Mouse (Mus musculus) midbrain, embryonic 15.5 days (tissue): ENCODE data around the gene D130043K22Rik. TPM values are rescaled to one million over a fixed set of nuclear protein-coding genes. Genes with fewer than 3 reads are reported as not detected.
A peak's percentile ranks its signal among the peaks of the same experiment; 100 is the strongest.

Source experiments
- ATAC-seq: fragments of 200-750 bp; cut with Nextera tagmentation; replicated peaks from 2 replicates; pipeline ENCODE4 v1.8.0; 2017; ENCODE audit warnings: moderate TSS enrichment
- H3K27ac ChIP-seq: fragments of 300-500 bp; sonication (generic); 2 replicates; pipeline ENCODE4 v1.5.1; 2015; ENCODE audit warnings: mild to moderate bottlenecking, inconsistent platforms
- H3K27me3 ChIP-seq: fragments of 300-500 bp; sonication (generic); replicated peaks from 2 replicates; pipeline ENCODE4 v1.6.1; 2015; ENCODE audit warnings: inconsistent platforms
- H3K36me3 ChIP-seq: fragments of 300-500 bp; sonication (generic); replicated peaks from 2 replicates; pipeline ENCODE4 v1.6.1; 2015; ENCODE audit warnings: inconsistent platforms
- H3K4me1 ChIP-seq: fragments of 300-500 bp; sonication (generic); 2 replicates; pipeline ENCODE4 v1.6.1; 2015; ENCODE audit warnings: inconsistent platforms
- H3K4me2 ChIP-seq: fragments of 300-500 bp; sonication (generic); 2 replicates; pipeline ENCODE4 v1.6.1; 2015; ENCODE audit warnings: inconsistent platforms, mild to moderate bottlenecking, moderate library complexity
- H3K4me3 ChIP-seq: fragments of 300-500 bp; sonication (generic); 2 replicates; pipeline ENCODE4 v1.5.1; 2015; ENCODE audit warnings: mild to moderate bottlenecking, inconsistent platforms
- H3K9ac ChIP-seq: fragments of 300-500 bp; sonication (generic); 2 replicates; pipeline ENCODE4 v1.6.1; 2015; ENCODE audit warnings: mild to moderate bottlenecking, inconsistent platforms
- H3K9me3 ChIP-seq: fragments of 300-500 bp; sonication (generic); 2 replicates; pipeline ENCODE4 v1.6.1; 2016; ENCODE audit warnings: inconsistent platforms
- WGBS: fragments of 180-500 bp; shearing (Covaris S2); methylation state at CpG from one replicate; pipeline ENCODE4 v1.1.7; 2015; ENCODE audit warnings: mixed read lengths; 5-methylcytosine and 5-hydroxymethylcytosine counted together
- polyA plus RNA-seq: library from polyadenylated mRNA; unstranded; fragments of >200 nt; fragmentation: Nextera tagmentation; extraction: Ambion mirVana; gene quantifications from 2 replicates; pipeline ENCODE4 v1.2.1, GENCODE M21; 2015

The D130043K22Rik gene
- polyA plus RNA-seq, 1 experiment from 2014 or later = 7.8 TPM

DNA sequence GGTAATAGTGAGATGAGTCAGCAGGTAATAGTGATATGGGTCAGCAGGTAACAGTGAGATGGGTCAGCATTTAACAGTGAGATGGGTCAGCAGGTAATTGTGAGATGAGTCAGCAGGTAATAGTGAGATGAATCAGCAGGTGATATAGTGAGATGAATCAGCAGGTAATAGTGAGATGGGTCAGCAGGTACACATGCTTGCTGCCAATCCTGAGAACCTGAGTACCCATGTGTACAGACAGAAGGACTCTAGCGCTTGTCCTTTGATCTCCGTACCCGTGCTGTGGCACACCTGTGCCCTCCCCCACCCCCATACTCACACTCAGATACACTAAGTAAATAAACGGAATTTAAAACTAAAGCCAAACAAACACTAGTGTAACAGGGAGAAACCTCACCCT is 70.0 kb downstream of the D130043K22Rik start:
- H3K27me3 ChIP-seq = no peaks in the 10 kb centered on the region
- H3K4me1 ChIP-seq = no peaks in the 10 kb centered on the region
- no peak overlapping the region for H3K4me3 ChIP-seq
- H3K27ac ChIP-seq = no peak overlapping the region
- no peak overlapping the region for H3K9ac ChIP-seq
- H3K36me3 ChIP-seq = peaks cover 19% of the 10 kb centered on the region; the same call in 1 of the 2 replicates
- 97% methylated on average over 4 of the region's 4 CpGs for WGBS
- H3K4me2 ChIP-seq = no peak overlapping the region
- no peak for ATAC-seq
- no peaks in the 10 kb centered on the region for H3K9me3 ChIP-seq

DNA sequence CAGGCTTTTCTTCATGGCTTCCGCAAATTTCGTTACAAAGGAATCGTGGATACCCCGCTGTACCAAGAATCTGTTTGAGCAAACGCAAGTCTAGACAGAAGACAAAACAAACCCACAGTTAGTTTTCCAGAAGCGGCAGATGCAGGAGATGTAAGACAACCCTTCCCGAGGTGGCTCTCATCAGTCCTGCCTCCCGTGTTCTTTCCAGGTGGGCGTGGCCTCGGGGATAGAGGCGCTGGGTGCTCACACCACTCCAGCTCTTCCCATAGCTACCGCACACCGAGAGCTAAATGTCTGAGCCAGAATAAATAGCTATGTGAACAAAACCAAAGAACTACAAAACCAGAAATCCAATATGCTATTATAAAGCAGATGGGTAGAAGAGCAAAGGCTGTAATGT is 70.9 kb downstream of the D130043K22Rik start:
- Histone ChIP-seq H3K4me2 (no peak overlapping the region), H3K4me1 (no peaks in the 10 kb centered on the region), H3K27ac (no peak overlapping the region), H3K9ac (no peak overlapping the region), H3K27me3 (no peaks in the 10 kb centered on the region), H3K9me3 (no peaks in the 10 kb centered on the region), H3K4me3 (no peak overlapping the region), H3K36me3 (peaks cover 19% of the 10 kb centered on the region; the same call in 1 of the 2 replicates)
- ATAC-seq = no peak
- 76% methylated on average over 13 of the region's 13 CpGs for WGBS

DNA sequence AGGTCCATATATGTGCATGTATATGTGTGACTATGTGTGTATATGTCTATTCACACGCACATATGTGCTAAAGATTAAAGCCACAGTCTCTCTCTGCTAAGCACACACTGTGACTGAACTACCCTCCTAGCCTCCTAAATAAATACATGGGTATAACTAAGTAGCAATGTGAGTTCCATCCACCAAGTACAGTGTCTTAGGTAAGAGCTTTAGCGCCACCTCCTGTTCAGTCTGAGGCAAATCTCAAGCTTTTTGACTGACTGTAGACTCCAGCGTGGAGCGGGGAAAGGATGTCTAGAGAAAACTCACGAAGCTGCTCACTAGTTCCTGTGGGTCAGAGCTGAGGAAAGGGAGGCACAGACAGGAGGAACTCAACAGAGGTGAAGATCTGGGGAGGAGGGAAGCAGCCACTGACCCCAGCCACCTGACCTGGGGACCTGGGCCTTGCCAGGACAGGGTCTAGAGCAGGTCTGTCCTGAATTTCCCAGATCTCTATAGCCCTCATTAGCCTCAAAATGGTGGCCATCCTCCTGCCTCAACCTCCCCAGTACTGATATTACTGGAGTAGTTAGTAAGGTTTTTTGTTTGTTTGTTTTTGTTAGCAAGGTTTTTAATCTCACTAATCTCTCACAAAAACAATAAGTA is 75.5 kb downstream of the D130043K22Rik start:
- H3K9ac ChIP-seq = no peak overlapping the region
- no peaks in the 10 kb centered on the region for H3K27me3 ChIP-seq
- no peak overlapping the region for H3K4me2 ChIP-seq
- 23% methylated on average over 5 of the region's 5 CpGs for WGBS
- H3K27ac ChIP-seq = no peak overlapping the region
- H3K9me3 ChIP-seq = no peaks in the 10 kb centered on the region
- peak; percentile 82 for ATAC-seq
- no peaks in the 10 kb centered on the region for H3K4me1 ChIP-seq
- H3K36me3 ChIP-seq = peaks cover 14% of the 10 kb centered on the region; the same call in 1 of the 2 replicates
- no peak overlapping the region for H3K4me3 ChIP-seq

DNA sequence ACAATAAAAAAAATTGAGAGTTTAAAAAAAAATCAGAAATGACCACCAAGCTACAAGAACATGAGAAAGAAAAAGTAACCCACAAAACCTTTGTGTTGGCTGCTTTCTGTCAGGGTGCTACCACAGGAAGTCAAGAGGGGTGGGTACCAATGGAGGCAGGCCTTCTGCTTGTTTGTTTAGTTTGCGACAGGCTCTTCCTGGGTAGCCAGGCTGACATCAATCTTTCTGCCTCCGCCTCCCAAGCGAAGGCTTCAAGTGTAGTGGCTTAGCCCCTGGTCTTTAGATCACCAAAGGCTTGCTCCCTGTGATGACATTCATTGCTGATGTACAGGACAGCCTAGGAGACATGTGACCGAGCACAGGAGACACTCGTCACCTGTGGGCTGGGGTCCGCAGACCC is 76.3 kb downstream of the D130043K22Rik start:
- no peaks in the 10 kb centered on the region for H3K27me3 ChIP-seq
- H3K4me1 ChIP-seq = no peaks in the 10 kb centered on the region
- no peak overlapping the region for H3K27ac ChIP-seq
- WGBS = 89% methylated on average over 6 of the region's 6 CpGs
- H3K4me2 ChIP-seq = no peak overlapping the region
- H3K4me3 ChIP-seq = no peak overlapping the region
- H3K9ac ChIP-seq = no peak overlapping the region
- no peak for ATAC-seq
- no peaks in the 10 kb centered on the region for H3K9me3 ChIP-seq
- H3K36me3 ChIP-seq = peaks cover 14% of the 10 kb centered on the region; the same call in 1 of the 2 replicates

DNA sequence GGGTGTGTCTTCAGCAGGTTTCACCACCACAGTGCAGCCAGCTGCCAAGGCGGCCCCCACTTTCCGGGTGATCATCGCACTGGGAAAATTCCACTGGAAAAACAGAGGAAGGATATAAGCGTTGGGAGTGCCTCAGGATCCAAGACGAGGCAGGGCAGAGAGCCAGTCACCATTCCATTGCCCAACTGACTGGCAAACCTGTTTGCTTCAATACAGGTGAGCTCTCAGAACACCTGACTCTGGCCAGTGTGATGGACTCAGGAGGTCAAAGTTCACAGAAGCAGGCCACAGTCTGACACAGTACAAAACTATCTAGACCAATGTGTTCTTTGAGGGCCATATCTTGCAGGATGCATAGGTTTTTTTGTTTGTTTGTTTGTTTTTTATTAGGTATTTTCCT is 79.1 kb downstream of the D130043K22Rik start:
- Histone ChIP-seq H3K9ac (no peak overlapping the region), H3K4me1 (no peaks in the 10 kb centered on the region), H3K4me2 (no peak overlapping the region), H3K27ac (no peak overlapping the region), H3K4me3 (no peak overlapping the region), H3K27me3 (no peaks in the 10 kb centered on the region), H3K9me3 (no peaks in the 10 kb centered on the region), H3K36me3 (0 out of 2 replicates have a peak, but pooled peaks cover 4% of the 10 kb centered on the region)
- WGBS = 91% methylated on average over 5 of the region's 5 CpGs
- no peak for ATAC-seq

DNA sequence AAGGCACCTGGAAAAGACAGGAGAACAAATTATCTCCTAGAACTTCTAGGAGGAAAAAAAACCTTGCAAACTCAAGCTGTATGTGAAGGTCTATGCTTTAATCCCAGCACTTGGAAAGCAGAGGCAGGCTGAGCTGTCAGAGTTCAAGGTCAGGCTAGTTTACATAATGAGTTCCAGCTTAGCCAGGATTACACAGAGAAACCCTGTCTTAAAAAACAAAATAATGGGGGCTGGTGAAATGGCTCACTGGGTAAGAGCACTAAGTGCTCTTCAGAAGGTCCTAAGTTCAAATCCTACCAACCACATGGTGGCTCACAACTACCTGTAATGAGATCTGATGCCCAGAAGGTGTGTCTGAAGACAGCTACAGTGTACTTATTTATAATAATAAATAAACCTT is 85.7 kb downstream of the D130043K22Rik start:
- no peak overlapping the region for H3K4me3 ChIP-seq
- H3K27ac ChIP-seq = no peak overlapping the region
- no peaks in the 10 kb centered on the region for H3K9me3 ChIP-seq
- no peak overlapping the region for H3K4me2 ChIP-seq
- no peak for ATAC-seq
- H3K27me3 ChIP-seq = no peaks in the 10 kb centered on the region
- no peaks in the 10 kb centered on the region for H3K4me1 ChIP-seq
- H3K36me3 ChIP-seq = no peaks in the 10 kb centered on the region
- no peak overlapping the region for H3K9ac ChIP-seq

DNA sequence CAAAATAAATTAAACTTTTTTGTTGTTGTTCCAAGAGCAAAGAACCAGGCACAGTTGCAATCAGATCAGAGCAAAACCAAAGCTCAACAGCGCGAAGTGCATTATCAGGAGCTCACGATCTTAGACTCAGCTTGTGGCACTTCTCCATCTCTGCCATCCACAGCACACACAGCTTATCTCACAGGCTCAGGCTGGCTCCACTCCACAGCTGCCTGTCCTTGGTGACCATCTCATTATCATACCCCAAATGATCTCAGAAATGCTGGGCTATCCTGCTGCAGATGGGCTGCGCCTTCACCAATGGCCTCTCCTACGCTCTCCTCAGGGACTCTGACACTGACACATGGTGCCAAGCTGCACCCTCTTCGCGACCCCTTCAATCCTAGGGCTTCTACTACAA is 88.3 kb downstream of the D130043K22Rik start:
- H3K27me3 ChIP-seq = no peaks in the 10 kb centered on the region
- H3K36me3 ChIP-seq = no peaks in the 10 kb centered on the region
- no peak overlapping the region for H3K9ac ChIP-seq
- 97% methylated on average over 7 of the region's 7 CpGs for WGBS
- no peak overlapping the region for H3K27ac ChIP-seq
- no peak overlapping the region for H3K4me3 ChIP-seq
- ATAC-seq = no peak
- peaks cover 17% of the 10 kb centered on the region for H3K4me1 ChIP-seq
- H3K9me3 ChIP-seq = no peaks in the 10 kb centered on the region
- no peak overlapping the region for H3K4me2 ChIP-seq

DNA sequence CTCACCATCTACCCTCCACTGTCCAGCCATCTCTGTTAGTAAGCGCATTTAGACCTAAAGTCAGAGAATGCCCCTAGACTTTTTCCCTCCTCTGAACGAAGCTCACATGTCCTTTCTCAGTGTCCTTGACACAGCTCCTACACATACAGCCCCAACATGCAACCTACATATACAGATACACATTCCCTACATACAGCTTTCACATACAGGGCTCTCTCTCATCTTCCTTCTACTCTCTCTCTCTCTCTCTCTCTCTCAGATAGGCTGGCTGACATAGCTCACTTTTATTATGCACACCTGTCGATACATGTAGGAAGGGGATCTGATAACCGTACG is 91.8 kb downstream of the D130043K22Rik start:
- H3K4me2 ChIP-seq = peak overlapping the region; percentile 58
- peak overlapping the region; percentile 74 for H3K9ac ChIP-seq
- ATAC-seq = no peak; the same call in 1 of the 2 replicates
- WGBS = 40% methylated on average over 5 of the region's 5 CpGs
- no peaks in the 10 kb centered on the region for H3K36me3 ChIP-seq
- H3K4me3 ChIP-seq = peak overlapping the region; percentile 84
- peaks cover 26% of the 10 kb centered on the region for H3K4me1 ChIP-seq
- H3K9me3 ChIP-seq = no peaks in the 10 kb centered on the region
- H3K27me3 ChIP-seq = no peaks in the 10 kb centered on the region
- H3K27ac ChIP-seq = peak overlapping the region; percentile 87

DNA sequence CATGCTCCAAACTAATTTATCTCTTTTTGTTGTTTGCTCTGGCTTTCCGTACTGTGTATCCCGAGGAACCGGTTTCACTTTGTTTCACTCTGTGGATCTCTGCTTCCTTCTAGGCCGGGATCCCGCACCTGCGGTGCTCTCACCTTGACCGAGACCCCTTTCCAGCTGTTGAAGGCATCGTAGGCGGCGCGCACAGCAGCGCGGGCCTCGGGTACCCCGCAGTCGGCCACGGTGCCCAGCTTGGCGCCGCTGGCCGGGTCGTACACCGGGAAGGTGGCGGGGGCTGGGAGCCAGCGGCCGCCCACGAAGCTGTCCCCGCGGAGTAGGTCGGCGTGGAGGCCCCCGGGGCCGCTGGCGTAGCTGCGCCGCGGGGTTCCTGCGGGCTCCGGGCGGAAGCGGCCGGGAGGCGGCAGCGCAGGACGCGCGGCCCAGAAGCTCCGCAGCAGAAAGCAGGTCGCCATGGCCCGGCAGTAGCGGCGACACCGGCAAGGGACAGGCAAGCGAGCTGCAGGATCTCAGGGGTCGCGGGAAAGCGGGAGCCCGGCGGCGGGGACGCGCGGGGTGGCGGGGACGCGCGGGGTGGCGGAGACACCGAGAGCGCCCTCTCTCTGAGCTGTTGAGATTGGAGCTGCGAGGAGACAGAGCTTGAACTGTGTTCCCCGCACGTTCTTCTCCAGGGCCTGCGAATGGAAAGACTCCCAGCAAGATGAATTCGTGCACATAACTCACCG is 92.3 kb downstream of the D130043K22Rik start, which contains the start of gene Aldh5a1:
Gene Aldh5a1, minus strand, starts transcription at position 554 of the 731 bp plus-strand sequence.
- peak within 1 kb of the TSS; percentile 87 for H3K27ac ChIP-seq
- H3K4me2 ChIP-seq = peak within 1 kb of the TSS; percentile 58
- H3K9ac ChIP-seq = peak within 1 kb of the TSS; percentile 74
- peaks cover 26% of the 10 kb centered on the region for H3K4me1 ChIP-seq
- peak within 1 kb of the TSS; percentile 84 for H3K4me3 ChIP-seq
- no peaks in the 10 kb centered on the region for H3K36me3 ChIP-seq
- under 1% methylated on average over 74 of the region's 75 CpGs for WGBS
- peak; percentile 88 for ATAC-seq
- H3K9me3 ChIP-seq = no peaks in the 10 kb centered on the region
- H3K27me3 ChIP-seq = no peaks in the 10 kb centered on the region

DNA sequence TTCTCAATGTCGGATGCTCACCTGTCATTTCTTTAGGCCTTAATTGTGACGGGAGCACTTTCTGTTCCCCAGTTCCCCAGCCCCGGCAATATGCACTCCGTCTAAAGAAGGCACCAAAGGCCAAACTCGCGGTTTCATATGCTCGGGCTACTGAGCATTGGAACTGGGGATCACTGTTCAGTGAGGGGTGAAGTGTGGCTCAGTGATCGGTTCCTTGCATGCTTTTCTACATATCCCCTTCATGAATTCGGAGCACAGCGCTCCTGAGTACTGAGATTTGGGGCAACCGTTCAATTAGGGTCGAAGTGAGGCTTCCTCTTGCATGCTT is 92.9 kb downstream of the D130043K22Rik start:
- Histone ChIP-seq H3K27me3 (no peaks in the 10 kb centered on the region), H3K9me3 (no peaks in the 10 kb centered on the region), H3K4me2 (peak overlapping the region; percentile 58), H3K9ac (peak overlapping the region; percentile 74), H3K36me3 (no peaks in the 10 kb centered on the region), H3K4me1 (peaks cover 26% of the 10 kb centered on the region), H3K27ac (peak overlapping the region; percentile 87), H3K4me3 (peak overlapping the region; percentile 84)
- ATAC-seq = peak; percentile 49
- WGBS = 15% methylated on average over 12 of the region's 12 CpGs

DNA sequence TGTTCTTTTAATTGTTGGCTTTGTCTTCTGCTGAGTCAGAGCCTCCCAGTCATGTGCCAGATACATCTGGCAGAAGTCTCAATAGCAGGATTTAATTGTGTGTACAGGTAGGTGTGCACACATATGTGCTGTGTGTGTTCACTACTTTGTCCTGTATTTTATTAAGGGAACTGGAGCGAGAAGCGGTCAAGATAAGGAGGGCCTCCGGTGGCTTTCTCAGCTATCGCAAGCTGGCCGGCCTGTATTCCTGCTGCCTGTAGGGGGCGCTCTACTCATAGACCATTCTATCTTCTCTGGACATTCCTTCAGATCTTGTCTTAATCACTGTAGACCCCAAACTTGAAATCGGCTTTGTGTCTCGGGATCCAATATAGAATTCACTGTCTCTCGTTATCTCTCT is 93.7 kb downstream of the D130043K22Rik start:
- no peak overlapping the region for H3K4me2 ChIP-seq
- WGBS = 32% methylated on average over 9 of the region's 9 CpGs

DNA sequence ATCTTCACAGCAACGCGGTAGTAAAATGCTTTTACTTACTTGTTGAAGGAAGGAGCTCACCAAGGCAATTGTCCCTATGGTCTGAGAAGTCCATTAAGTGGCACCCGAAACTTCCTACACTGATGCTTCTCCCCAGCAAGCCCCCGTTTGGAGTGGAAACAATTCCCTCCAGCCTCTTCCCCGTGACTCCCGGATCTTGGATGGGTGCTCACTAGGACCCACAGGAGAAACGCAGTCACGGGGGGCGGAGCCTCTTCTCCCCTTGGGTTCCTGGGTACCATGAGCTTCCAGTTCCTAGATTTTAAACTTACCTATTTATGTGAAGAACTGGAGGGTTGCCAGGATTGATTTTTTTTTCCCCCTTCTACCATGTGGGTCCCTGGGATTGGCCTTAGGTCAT is 94.5 kb downstream of the D130043K22Rik start:
- H3K36me3 ChIP-seq = no peaks in the 10 kb centered on the region
- H3K9me3 ChIP-seq = no peaks in the 10 kb centered on the region
- H3K27ac ChIP-seq = no peak overlapping the region
- WGBS = 90% methylated on average over 9 of the region's 9 CpGs
- ATAC-seq = no peak
- H3K4me2 ChIP-seq = no peak overlapping the region
- H3K4me1 ChIP-seq = peaks cover 26% of the 10 kb centered on the region
- no peak overlapping the region for H3K9ac ChIP-seq
- H3K4me3 ChIP-seq = no peak overlapping the region
- no peaks in the 10 kb centered on the region for H3K27me3 ChIP-seq

More for the DNA sequence above, 93.7 kb downstream of the D130043K22Rik start:
- Histone ChIP-seq H3K36me3 (no peaks in the 10 kb centered on the region), H3K9ac (no peak overlapping the region), H3K27me3 (no peaks in the 10 kb centered on the region), H3K4me3 (no peak overlapping the region), H3K27ac (no peak overlapping the region), H3K9me3 (no peaks in the 10 kb centered on the region), H3K4me1 (peaks cover 26% of the 10 kb centered on the region)
- ATAC-seq = no peak
